Comparison of ENCODE assay signal across 10 mouse cellular contexts in genomic region chr12:79359404-79359803, GRCm38 (mm10).
DNase-seq lines count a peak whose midpoint lies in the region; ATAC-seq and TF ChIP-seq lines count a peak whose summit lies in the region.
"Had no signal": no experiment of that assay in that cellular context is flagged by ENCODE, and none has a peak within 500 bp of the region (broad histone marks: within the 10 kb centered on the region; RNA-seq: fewer than 3 reads in every experiment).

No protein-coding gene starts in this region.

- H3K4me1 ChIP-seq in kidney, postnatal 0 days (replicated peaks; ENCODE audit: insufficient read depth, low read length), result no peaks in the 10 kb centered on the region; the same call in 1 of the 2 replicates
- peaks cover 6% of the 10 kb centered on the region; the same call in 1 of the 2 replicates for H3K4me1 ChIP-seq in liver, embryonic 12.5 days

- no peaks in the 10 kb centered on the region for H3K27me3 ChIP-seq in kidney, postnatal 0 days (ENCODE audit: insufficient read depth, low read length)
- H3K27me3 ChIP-seq in liver, embryonic 12.5 days (replicated peaks), result no peaks in the 10 kb centered on the region
- H3K27me3 ChIP-seq: embryonic facial prominence, embryonic 15.5 days; limb, embryonic 15.5 days had no signal

- no peak overlapping the region for H3K4me2 ChIP-seq in kidney, postnatal 0 days (ENCODE audit: low read length)
- H3K4me2 ChIP-seq in liver, embryonic 12.5 days, result no peak overlapping the region
- H3K4me2 ChIP-seq: embryonic facial prominence, embryonic 15.5 days; limb, embryonic 15.5 days had no signal

- TF ChIP-seq CTCF in kidney, postnatal 0 days (IDR thresholded peaks at IDR 0.05; ENCODE audit: low read depth), result peak; percentile 38; the same call in 1 of the 2 replicates
- peak; percentile 31; the same call in 1 of the 2 replicates for TF ChIP-seq CTCF in brain, embryonic 14.5 days (IDR thresholded peaks at IDR 0.05; ENCODE audit: borderline replicate concordance, extremely low read depth, insufficient read depth, insufficient read length)

- H3K9ac ChIP-seq in kidney, postnatal 0 days (ENCODE audit: low read depth, low read length), result no peak overlapping the region
- no peak overlapping the region for H3K9ac ChIP-seq in liver, embryonic 12.5 days
- H3K9ac ChIP-seq: embryonic facial prominence, embryonic 15.5 days; limb, embryonic 15.5 days had no signal

- DNase-seq in cerebellum, postnatal 10 days, result peak; percentile 24 to 26
- no peak for DNase-seq in cerebellum, adult 8-10 months
- DNase-seq in kidney, postnatal 0 days (ENCODE audit: low spot score), result no peak
- DNase-seq in kidney, postnatal 25 days, result no peak
- peak; percentile 69 for DNase-seq in 3T3-L1 (ENCODE audit: low read depth, low spot score)
- peak; percentile 31 for DNase-seq in brain, embryonic 14.5 days (ENCODE audit: low read depth)
- DNase-seq in adrenal gland, postnatal 14 days, result no peak

- no peak overlapping the region for H3K27ac ChIP-seq in kidney, postnatal 0 days
- no peak overlapping the region for H3K27ac ChIP-seq in liver, embryonic 12.5 days
- H3K27ac ChIP-seq: embryonic facial prominence, embryonic 15.5 days; limb, embryonic 15.5 days had no signal

- no peaks in the 10 kb centered on the region for H3K36me3 ChIP-seq in kidney, postnatal 0 days (ENCODE audit: insufficient read depth, low read length)
- no peaks in the 10 kb centered on the region for H3K36me3 ChIP-seq in liver, embryonic 12.5 days
- H3K36me3 ChIP-seq: embryonic facial prominence, embryonic 15.5 days; limb, embryonic 15.5 days had no signal

- TF ChIP-seq POLR2A in brain, embryonic 14.5 days (IDR thresholded peaks at IDR 0.05; ENCODE audit: borderline replicate concordance, extremely low read depth, insufficient read depth, insufficient read length, poor library complexity, severe bottlenecking), result no peak

- no peaks in the 10 kb centered on the region for H3K9me3 ChIP-seq in kidney, postnatal 0 days (replicated peaks; ENCODE audit: low read length)
- no peaks in the 10 kb centered on the region for H3K9me3 ChIP-seq in liver, embryonic 12.5 days (replicated peaks)
- H3K9me3 ChIP-seq: embryonic facial prominence, embryonic 15.5 days; limb, embryonic 15.5 days had no signal

- 93% methylated on average over 2 of the region's 2 CpGs for WGBS in kidney, postnatal 0 days
- WGBS in liver, embryonic 12.5 days (ENCODE audit: insufficient replicate concordance), result 83% methylated on average over 2 of the region's 2 CpGs

- ATAC-seq in kidney, postnatal 0 days (replicated peaks; ENCODE audit: low FRiP score, low read depth), result no peak
- no peak for ATAC-seq in liver, embryonic 12.5 days

- no peak overlapping the region for H3K4me3 ChIP-seq in kidney, postnatal 0 days (replicated peaks; ENCODE audit: low read depth, low read length)
- no peak overlapping the region for H3K4me3 ChIP-seq in liver, embryonic 12.5 days
- H3K4me3 ChIP-seq: embryonic facial prominence, embryonic 15.5 days; limb, embryonic 15.5 days had no signal

Comparison
In these comparisons a context has a peak if more than half of its experiments do, and no peak if none do; other contexts are left out.
1. DNase-seq: peak in cerebellum, postnatal 10 days (2 of 2), 3T3-L1 (single experiment) and brain, embryonic 14.5 days (single experiment); none in cerebellum, adult 8-10 months (single experiment), kidney, postnatal 0 days (single experiment), kidney, postnatal 25 days (0 of 2) and adrenal gland, postnatal 14 days (single experiment).